Comparison of ENCODE assay signal across 14 mouse cellular contexts in genomic region chr14:122887702-122888479, GRCm38 (mm10).
"Had no signal": no experiment of that assay in that cellular context is flagged by ENCODE, and none has a peak within 500 bp of the region (broad histone marks: within the 10 kb centered on the region; RNA-seq: fewer than 3 reads in every experiment).

No protein-coding gene starts in this region.

- DNase-seq: kidney, postnatal 25 days; lung, embryonic 14.5 days; lung, postnatal 10 days; lung, postnatal 4 days; midbrain, embryonic 14.5 days; right cerebral cortex, adult 18-20 months; right cerebral cortex, postnatal 25 days; thymus, postnatal 36 days had no signal

- H3K27ac ChIP-seq: left cerebral cortex, adult 2 months; limb, embryonic 15.5 days; liver, embryonic 12.5 days; midbrain, embryonic 10.5 days; neural tube, embryonic 15.5 days had no signal

- H3K4me2 ChIP-seq: limb, embryonic 15.5 days; liver, embryonic 12.5 days; lung, embryonic 14.5 days; neural tube, embryonic 15.5 days had no signal

- H3K9me3 ChIP-seq: limb, embryonic 15.5 days; liver, embryonic 12.5 days; midbrain, embryonic 10.5 days; neural tube, embryonic 15.5 days had no signal

- H3K27me3 ChIP-seq: limb, embryonic 15.5 days; liver, embryonic 12.5 days; neural tube, embryonic 15.5 days had no signal

- H3K4me3 ChIP-seq: left cerebral cortex, adult 2 months; limb, embryonic 15.5 days; liver, embryonic 12.5 days; midbrain, embryonic 10.5 days; myocyte; neural tube, embryonic 15.5 days had no signal

- H3K4me1 ChIP-seq: liver, embryonic 12.5 days had no signal

- H3K9ac ChIP-seq: limb, embryonic 15.5 days; liver, embryonic 12.5 days; lung, embryonic 14.5 days; neural tube, embryonic 15.5 days had no signal

- H3K36me3 ChIP-seq: limb, embryonic 15.5 days had no signal

- ATAC-seq: liver, embryonic 12.5 days had no signal
